Mouse (Mus musculus): ENCODE measurements around the gene Csf1.

DNA sequence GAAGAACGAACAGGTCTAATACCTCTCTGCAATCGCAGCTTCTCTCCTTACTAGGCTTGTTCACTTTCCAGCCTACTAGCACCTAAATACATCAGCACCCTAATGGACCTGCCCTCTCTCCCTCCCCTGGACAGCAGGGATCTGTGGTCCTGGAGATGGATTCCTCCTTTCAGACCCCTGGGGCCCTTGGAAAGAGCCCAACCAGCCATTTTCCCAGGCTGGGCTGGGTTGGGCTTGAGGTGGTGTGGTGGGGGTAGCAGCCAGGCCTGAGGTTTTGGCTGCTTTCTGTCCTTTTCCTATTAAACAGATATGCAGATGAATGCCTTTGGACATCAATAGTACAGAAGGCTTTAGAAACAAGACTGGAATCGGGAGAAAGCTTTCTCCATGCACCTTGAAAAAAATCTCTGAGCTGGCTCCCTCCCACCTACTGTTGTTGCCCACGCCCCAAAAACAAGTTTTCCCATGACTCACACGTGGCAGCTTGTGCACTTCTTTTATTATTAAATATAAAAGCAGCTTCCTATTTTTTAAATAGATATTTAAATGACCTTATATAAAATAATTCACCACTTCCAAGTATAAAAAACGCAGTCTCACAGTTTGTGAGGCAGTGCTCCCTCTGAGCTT is 19.6 kb downstream of the Csf1 start:
- TF ChIP-seq POLR2A (IDR thresholded peaks at IDR 0.05; ENCODE audit: borderline replicate concordance, extremely low read depth, insufficient read depth, insufficient read length, poor library complexity, severe bottlenecking) (no peak), CTCF (IDR thresholded peaks at IDR 0.05; ENCODE audit: borderline replicate concordance, extremely low read depth, insufficient read depth, insufficient read length) (no peak)
